Mouse (Mus musculus): ENCODE measurements around the gene Clock.

Clock gene

GRCm38 (mm10) chr5:76304452-76305341 lies at the start of gene Clock:
Gene Clock (minus strand): TSS chr5:76304792.
- in situ Hi-C loops (cut with MboI, MseI), result loop anchor here (10.0 to 25.0 kb wide), 3 partner anchors 120 to 1242 kb away; partner anchors contain the start of gene Tmem165 (in 1 of the 2)

GRCm38 (mm10) chr5:76351953-76352611 lies 47.5 kb upstream of the Clock start:
- in situ Hi-C loops (cut with MboI, MseI), result no loop called here

GRCm38 (mm10) chr5:76351537-76351936 lies 46.9 kb upstream of the Clock start:
- in situ Hi-C loops (cut with MboI, MseI), result no loop called here

- in situ Hi-C loops (cut with MboI, MseI), result no loop called here
Observed at GRCm38 (mm10) chr5:76346137-76346536, 41.5 kb upstream of the Clock start.

GRCm38 (mm10) chr5:76340931-76341330 lies 36.3 kb upstream of the Clock start:
- in situ Hi-C loops (cut with MboI, MseI), result no loop called here

GRCm38 (mm10) chr5:76337100-76337499 lies 32.5 kb upstream of the Clock start:
- in situ Hi-C loops (cut with MboI, MseI), result no loop called here

GRCm38 (mm10) chr5:76333833-76334232 lies 29.2 kb upstream of the Clock start:
- in situ Hi-C loops (cut with MboI, MseI), result loop anchor here in 1 of 2 experiments (5.0 kb wide), 1 partner anchor 82 kb away; no protein-coding TSS in a partner anchor

- in situ Hi-C loops (cut with MboI, MseI), result loop anchor here in 1 of 2 experiments (5.0 kb wide), 1 partner anchor 79 kb away; no protein-coding TSS in a partner anchor
Observed at GRCm38 (mm10) chr5:76330953-76331352, 26.4 kb upstream of the Clock start, which contains the start of gene Pdcl2. Gene Pdcl2 (minus strand): TSS chr5:76331156.

GRCm38 (mm10) chr5:76327296-76327695 lies 22.7 kb upstream of the Clock start:
- in situ Hi-C loops (cut with MboI, MseI), result no loop called here

- in situ Hi-C loops (cut with MboI, MseI), result no loop called here
Observed at GRCm38 (mm10) chr5:76325113-76325512, 20.5 kb upstream of the Clock start.

- in situ Hi-C loops (cut with MboI, MseI), result loop anchor here in 1 of 2 experiments (25.0 kb wide), 1 partner anchor 1259 kb away; no protein-coding TSS in a partner anchor
Observed at GRCm38 (mm10) chr5:76321249-76322196, 16.9 kb upstream of the Clock start.

GRCm38 (mm10) chr5:76308206-76308605 lies 3.6 kb upstream of the Clock start:
- in situ Hi-C loops (cut with MboI, MseI), result loop anchor here (10.0 to 25.0 kb wide), 3 partner anchors 123 to 1246 kb away; partner anchors contain the start of gene Tmem165 (in 1 of the 2)

GRCm38 (mm10) chr5:76306261-76306660 lies 1.7 kb upstream of the Clock start:
- in situ Hi-C loops (cut with MboI, MseI), result loop anchor here (10.0 to 25.0 kb wide), 3 partner anchors 121 to 1244 kb away; partner anchors contain the start of gene Tmem165 (in 1 of the 2)

GRCm38 (mm10) chr5:76305616-76306015 lies 1.0 kb upstream of the Clock start:
- in situ Hi-C loops (cut with MboI, MseI), result loop anchor here (10.0 to 25.0 kb wide), 3 partner anchors 121 to 1243 kb away; partner anchors contain the start of gene Tmem165 (in 1 of the 2)

GRCm38 (mm10) chr5:76303745-76304451 lies 694 bp downstream of the Clock start:
- in situ Hi-C loops (cut with MboI, MseI), result loop anchor here (10.0 to 25.0 kb wide), 3 partner anchors 119 to 1242 kb away; partner anchors contain the start of gene Tmem165 (in 1 of the 2)

- in situ Hi-C loops (cut with MboI, MseI), result loop anchor here (10.0 to 25.0 kb wide), 3 partner anchors 119 to 1241 kb away; partner anchors contain the start of gene Tmem165 (in 1 of the 2)
Observed at GRCm38 (mm10) chr5:76303379-76303744, 1.2 kb downstream of the Clock start.

GRCm38 (mm10) chr5:76302009-76302408 lies 2.6 kb downstream of the Clock start:
- in situ Hi-C loops (cut with MboI, MseI), result loop anchor here (10.0 to 25.0 kb wide), 3 partner anchors 117 to 1240 kb away; partner anchors contain the start of gene Tmem165 (in 1 of the 2)

GRCm38 (mm10) chr5:76289234-76289691 lies 15.3 kb downstream of the Clock start:
- in situ Hi-C loops (cut with MboI, MseI), result no loop called here

- in situ Hi-C loops (cut with MboI, MseI), result no loop called here
Observed at GRCm38 (mm10) chr5:76288256-76288655, 16.3 kb downstream of the Clock start.

- in situ Hi-C loops (cut with MboI, MseI), result no loop called here
Observed at GRCm38 (mm10) chr5:76287062-76287461, 17.5 kb downstream of the Clock start.

Measured in T-helper 17 cell (primary cell).